Mouse (Mus musculus) limb, embryonic 15.5 days (tissue): ENCODE data around the gene A630095N17Rik. TPM values are rescaled to one million over a fixed set of nuclear protein-coding genes. Genes with fewer than 3 reads are reported as not detected.

Experiments
- ATAC-seq: fragments of 200-750 bp; cut with Nextera tagmentation; 2 replicates; pipeline ENCODE4 v1.8.0; 2017; ENCODE audit warnings: low read depth, moderate TSS enrichment; ENCODE audit not compliant: insufficient number of reproducible peaks, low FRiP score, low TSS enrichment
- H3K27ac ChIP-seq: fragments of 300-500 bp; sonication (generic); 2 replicates; pipeline ENCODE4 v1.5.1; 2015; ENCODE audit warnings: moderate library complexity, mild to moderate bottlenecking, inconsistent platforms
- H3K27me3 ChIP-seq: fragments of 300-500 bp; sonication (generic); 2 replicates; pipeline ENCODE4 v1.6.1; 2015; ENCODE audit warnings: inconsistent platforms
- H3K36me3 ChIP-seq: fragments of 300-500 bp; sonication (generic); 2 replicates; pipeline ENCODE4 v1.6.1; 2015; ENCODE audit warnings: inconsistent platforms
- H3K4me1 ChIP-seq: fragments of 300-500 bp; sonication (generic); 2 replicates; pipeline ENCODE4 v1.6.1; 2015; ENCODE audit warnings: inconsistent platforms
- H3K4me2 ChIP-seq: fragments of 300-500 bp; sonication (generic); 2 replicates; pipeline ENCODE4 v1.6.1; 2015; ENCODE audit warnings: mild to moderate bottlenecking, inconsistent platforms
- H3K4me3 ChIP-seq: fragments of 300-500 bp; sonication (generic); 2 replicates; pipeline ENCODE4 v1.5.1; 2015; ENCODE audit warnings: mild to moderate bottlenecking, inconsistent platforms
- H3K9ac ChIP-seq: fragments of 300-500 bp; sonication (generic); 2 replicates; pipeline ENCODE4 v1.6.1; 2015; ENCODE audit warnings: inconsistent platforms
- H3K9me3 ChIP-seq: fragments of 300-500 bp; sonication (generic); 2 replicates; pipeline ENCODE4 v1.6.1; 2016; ENCODE audit warnings: inconsistent platforms
- WGBS: fragments of 180-500 bp; shearing (Covaris S2); methylation state at CpG from one replicate; pipeline ENCODE4 v1.1.7; 2015; 5-methylcytosine and 5-hydroxymethylcytosine counted together
- microRNA-seq: library from miRNA; unstranded; fragments of <30 nt; microRNA quantifications from one replicate; pipeline ENCODE4, GENCODE M21; 2016
- polyA plus RNA-seq: library from polyadenylated mRNA; unstranded; fragments of >200 nt; fragmentation: Nextera tagmentation; extraction: Ambion mirVana; gene quantifications from 2 replicates; pipeline ENCODE4 v1.2.1, GENCODE M21; 2015

Gene A630095N17Rik
- polyA plus RNA-seq, 1 experiment from 2014 or later: not detected

DNA sequence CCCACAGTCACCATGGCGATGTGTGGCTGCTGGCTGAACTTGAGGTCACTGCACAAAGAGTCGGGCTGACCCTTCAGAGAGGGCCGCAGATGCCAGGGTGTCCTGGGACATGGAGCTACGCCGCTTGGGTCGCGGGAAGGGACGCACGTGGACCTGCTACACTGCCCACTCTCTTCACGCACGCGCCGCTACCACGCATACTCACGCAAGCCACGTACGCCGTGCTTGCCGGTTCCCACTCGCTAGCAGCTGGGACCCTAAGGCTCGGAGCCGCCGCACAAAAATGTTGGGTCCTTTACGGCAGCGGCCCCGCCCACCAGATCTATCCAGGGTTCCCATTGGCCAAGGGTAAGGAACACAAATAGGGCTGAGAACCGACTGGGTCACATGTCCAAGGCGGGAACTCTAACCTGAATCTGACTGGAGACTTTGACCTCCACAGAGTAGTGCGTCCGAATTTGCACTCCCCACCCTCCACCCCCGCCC, 51.8 kb downstream of the A630095N17Rik start, which contains the start of gene Abcb6:
TSS of gene Abcb6 (minus strand) at position 288 of the 486 bp plus-strand sequence.
- H3K27me3 ChIP-seq: no peaks in the 10 kb centered on the region
- H3K9ac ChIP-seq: peak within 1 kb of the TSS; percentile 39
- H3K4me1 ChIP-seq: peaks cover 19% of the 10 kb centered on the region
- H3K4me2 ChIP-seq: peak within 1 kb of the TSS; percentile 89
- peak within 1 kb of the TSS; percentile 33 for H3K27ac ChIP-seq
- H3K36me3 ChIP-seq: peaks cover 53% of the 10 kb centered on the region
- WGBS: 0% methylated on average over 31 of the region's 31 CpGs
- ATAC-seq: peak; percentile 83
- H3K4me3 ChIP-seq: peak within 1 kb of the TSS; percentile 53
- H3K9me3 ChIP-seq: no peaks in the 10 kb centered on the region

DNA sequence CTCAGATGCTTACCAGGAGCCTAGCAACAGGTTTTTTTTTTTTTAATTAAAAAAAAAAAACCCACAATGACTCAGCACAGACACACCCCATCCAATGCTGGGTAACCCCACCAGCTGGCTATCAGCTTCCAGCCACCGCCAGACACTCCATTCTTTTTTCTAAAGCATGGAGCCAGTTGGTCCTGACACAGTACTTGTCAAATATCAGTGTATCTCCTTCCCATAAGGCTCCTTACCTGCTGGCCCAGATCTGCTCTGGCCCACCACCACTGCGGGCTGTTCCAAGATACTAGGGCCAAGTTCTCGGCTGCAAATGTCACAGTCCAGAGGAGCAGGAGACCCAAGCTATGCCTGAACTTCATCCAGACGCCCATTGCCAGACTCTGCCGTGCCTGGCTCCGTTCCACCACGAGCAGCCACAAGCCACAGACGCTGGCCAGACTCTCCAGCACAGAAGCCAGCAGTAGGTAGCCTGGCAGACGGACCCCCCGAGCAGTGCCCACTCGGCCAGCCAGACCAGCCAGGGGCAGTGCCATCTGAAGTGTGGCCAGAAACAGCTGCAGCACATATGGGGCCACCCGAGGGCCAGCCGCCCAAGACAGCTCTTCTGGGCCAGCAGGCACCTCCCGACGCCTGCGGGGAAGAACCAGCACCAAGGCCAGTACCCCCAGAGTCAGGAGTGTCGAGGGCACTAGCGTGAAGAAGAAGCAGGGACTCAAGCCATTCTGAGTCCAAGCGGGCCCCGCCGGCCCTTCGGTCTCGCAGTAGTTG, 52.4 kb downstream of the A630095N17Rik start:
- whole genome bisulfite sequencing: 7% methylated on average over 23 of the region's 23 CpGs
- no peaks in the 10 kb centered on the region for H3K9me3 ChIP-seq
- peaks cover 19% of the 10 kb centered on the region for H3K4me1 ChIP-seq
- peak; percentile 18; the same call in 1 of the 2 replicates for ATAC-seq
- H3K4me3 ChIP-seq: peak overlapping the region; percentile 53
- H3K36me3 ChIP-seq: peaks cover 51% of the 10 kb centered on the region
- H3K27me3 ChIP-seq: no peaks in the 10 kb centered on the region
- H3K4me2 ChIP-seq: peak overlapping the region; percentile 89
- H3K9ac ChIP-seq: peak overlapping the region; percentile 39
- peak overlapping the region; percentile 33 for H3K27ac ChIP-seq

Small RNAs within 50 kb of the gene (microRNA-seq; reads per million reads assigned to microRNA genes)
- gene Gm27943: not detected

Other genes starting within 250 kb of the A630095N17Rik start
- 10.7 and 10.9 TPM in 2 replicates for gene Nhej1, start 106.9 kb downstream of the A630095N17Rik start, polyA plus RNA-seq
- gene Slc23a3, start 98.2 kb downstream of the A630095N17Rik start, polyA plus RNA-seq: 0.19 and 0.35 TPM in 2 replicates
- 43.8 and 46.8 TPM in 2 replicates for gene Cnppd1, start 89.4 kb downstream of the A630095N17Rik start, polyA plus RNA-seq
- gene Retreg2, start 89.3 kb downstream of the A630095N17Rik start, polyA plus RNA-seq: 41.5 and 47.3 TPM in 2 replicates
- gene Zfand2b, start 63.5 kb downstream of the A630095N17Rik start, polyA plus RNA-seq: 44.4 and 48.6 TPM in 2 replicates
- 28.3 and 29.5 TPM in 2 replicates for gene Abcb6, start 51.7 kb downstream of the A630095N17Rik start, polyA plus RNA-seq
- 28.0 and 30.7 TPM in 2 replicates for gene Ankzf1, start 40.0 kb downstream of the A630095N17Rik start, polyA plus RNA-seq
- 33.9 TPM in 2 replicates for gene Atg9a, start 39.9 kb downstream of the A630095N17Rik start, polyA plus RNA-seq
- gene Glb1l, start 21.3 kb downstream of the A630095N17Rik start, polyA plus RNA-seq: 16.7 and 19.0 TPM in 2 replicates
- gene Stk16, start 21.3 kb downstream of the A630095N17Rik start, polyA plus RNA-seq: 119 TPM in 2 replicates
- 124 and 168 TPM in 2 replicates for gene Tuba4a, start 12.2 kb downstream of the A630095N17Rik start, polyA plus RNA-seq
- 44.5 and 49.5 TPM in 2 replicates for gene Dnajb2, start 4.3 kb upstream of the A630095N17Rik start, polyA plus RNA-seq
- gene Ptprn, start 32.4 kb upstream of the A630095N17Rik start, polyA plus RNA-seq: 0.12 and 0.14 TPM in 2 replicates
- 0.35 TPM in 1 of 2 replicates, not detected in the other for gene Resp18, start 46.3 kb upstream of the A630095N17Rik start, polyA plus RNA-seq
- 117 TPM in 2 replicates for gene Dnpep, start 85.9 kb upstream of the A630095N17Rik start, polyA plus RNA-seq
- 74.4 and 227 TPM in 2 replicates for gene Des, start 128.2 kb upstream of the A630095N17Rik start, polyA plus RNA-seq
- 15.4 and 16.3 TPM in 2 replicates for gene Speg, start 143.2 kb upstream of the A630095N17Rik start, polyA plus RNA-seq
- gene Gmppa, start 203.8 kb upstream of the A630095N17Rik start, polyA plus RNA-seq: 94.6 and 97.0 TPM in 2 replicates
- 0.14 TPM in 2 replicates for gene Asic4, start 218.3 kb upstream of the A630095N17Rik start, polyA plus RNA-seq
- gene Chpf, start 247.2 kb upstream of the A630095N17Rik start, polyA plus RNA-seq: 51.7 and 58.8 TPM in 2 replicates
- 0.74 and 0.79 TPM in 2 replicates for gene Tmem198, start 247.4 kb upstream of the A630095N17Rik start, polyA plus RNA-seq